In genomic region chr12:91666607-91667006, GRCm38 (mm10) we compare ENCODE assay signal across 16 mouse cellular contexts.
"Had no signal": no experiment of that assay in that cellular context is flagged by ENCODE, and none has a peak within 500 bp of the region (broad histone marks: within the 10 kb centered on the region; RNA-seq: fewer than 3 reads in every experiment).

No protein-coding gene starts in this region.

- DNase-seq: lung, adult 18-20 months; lung, embryonic 14.5 days; lung, postnatal 10 days; lung, postnatal 36 days; midbrain, embryonic 14.5 days; right cerebral cortex, postnatal 14 days; thymus, adult 2 months; thymus, postnatal 25 days; thymus, postnatal 4 days had no signal

- H3K36me3 ChIP-seq: liver, embryonic 12.5 days; midbrain, embryonic 12.5 days; neural tube, embryonic 12.5 days; stomach, embryonic 15.5 days had no signal

- H3K4me1 ChIP-seq: neural tube, embryonic 12.5 days had no signal

- H3K4me3 ChIP-seq: liver, embryonic 12.5 days; megakaryocyte, embryonic 14.5 days; midbrain, embryonic 12.5 days; neural tube, embryonic 12.5 days; stomach, embryonic 15.5 days had no signal

- H3K27ac ChIP-seq: liver, embryonic 12.5 days; liver, embryonic 14.5 days; macrophage; midbrain, embryonic 12.5 days; neural tube, embryonic 12.5 days; stomach, embryonic 15.5 days had no signal

- ATAC-seq: liver, embryonic 12.5 days had no signal

- H3K27me3 ChIP-seq: liver, embryonic 12.5 days; megakaryocyte, embryonic 14.5 days; midbrain, embryonic 12.5 days; neural tube, embryonic 12.5 days; stomach, embryonic 15.5 days had no signal
